Mouse (Mus musculus) kidney, postnatal 14 days (tissue): ENCODE results near the gene Pou2f3.
"Not testable (repeated sequence)": the region's sequence is repeated elsewhere in the genome, so short reads cannot be mapped to it uniquely, and the experiment has no call there.

Experiments
- DNase-seq: peaks from one replicate; pipeline ENCODE4 v3.0.0; 2022; ENCODE audit warnings: mixed read lengths

Gene Pou2f3

DNA sequence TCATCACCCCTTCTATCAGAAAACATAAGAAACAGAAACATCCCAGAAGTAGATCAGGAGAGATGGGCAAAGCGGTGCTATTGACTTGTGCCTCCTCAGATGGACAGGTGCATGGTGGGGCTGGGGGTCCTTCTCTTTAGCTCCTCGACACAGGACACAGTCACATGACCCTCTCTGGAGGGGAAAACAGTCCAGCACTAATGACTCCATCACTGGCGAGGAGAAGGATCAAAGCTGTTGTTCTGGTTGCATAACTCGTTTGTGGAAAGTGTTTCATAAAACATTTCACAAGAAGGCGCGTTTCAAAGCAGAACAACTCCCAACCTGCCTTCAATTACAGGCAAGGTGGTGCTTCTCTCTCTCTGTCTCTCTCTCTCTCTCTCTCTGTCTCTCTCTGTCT lies 58.4 kb downstream of the Pou2f3 start:
- no peak for DNase-seq

DNA sequence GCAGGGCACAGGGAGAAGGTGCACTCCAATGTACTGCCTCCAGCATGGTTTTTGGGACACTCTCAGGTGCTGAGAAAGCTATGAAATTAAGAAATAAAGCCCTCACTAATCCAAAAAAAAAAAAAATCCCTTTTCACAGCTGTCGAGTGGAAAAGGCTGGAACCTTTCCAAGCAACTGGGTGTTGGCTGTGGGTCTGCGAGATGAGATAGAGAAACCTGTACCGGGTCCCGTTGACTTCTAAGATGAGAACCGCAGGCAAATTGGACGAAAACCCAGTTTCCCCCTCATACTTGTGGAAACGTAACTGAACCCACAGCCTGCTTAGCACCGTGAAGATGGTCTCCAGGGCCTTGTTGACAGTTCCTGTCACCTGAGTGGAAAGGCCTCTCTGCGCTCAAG lies 59.2 kb downstream of the Pou2f3 start:
- DNase-seq: no peak

DNA sequence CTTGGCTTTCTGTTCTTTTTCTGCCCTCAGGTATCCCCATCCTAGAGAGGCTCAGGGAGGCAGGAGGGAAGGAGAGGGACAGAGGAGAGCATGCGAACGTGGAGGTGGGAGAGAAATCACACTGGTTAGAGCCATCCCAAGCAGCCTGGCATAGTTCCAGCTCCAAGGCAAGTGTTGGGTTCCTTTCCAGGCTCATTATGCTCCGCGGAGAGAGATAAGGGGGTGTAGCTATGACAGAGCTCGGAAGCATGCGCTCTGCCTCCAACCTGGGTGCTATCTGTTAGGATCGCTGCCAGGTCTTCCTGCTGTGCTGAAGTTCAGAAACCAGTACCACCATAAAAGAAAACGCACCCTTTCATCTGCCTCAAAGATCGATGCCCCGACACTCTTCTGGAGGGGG lies 60.1 kb downstream of the Pou2f3 start:
- DNase-seq: peak; percentile 24

DNA sequence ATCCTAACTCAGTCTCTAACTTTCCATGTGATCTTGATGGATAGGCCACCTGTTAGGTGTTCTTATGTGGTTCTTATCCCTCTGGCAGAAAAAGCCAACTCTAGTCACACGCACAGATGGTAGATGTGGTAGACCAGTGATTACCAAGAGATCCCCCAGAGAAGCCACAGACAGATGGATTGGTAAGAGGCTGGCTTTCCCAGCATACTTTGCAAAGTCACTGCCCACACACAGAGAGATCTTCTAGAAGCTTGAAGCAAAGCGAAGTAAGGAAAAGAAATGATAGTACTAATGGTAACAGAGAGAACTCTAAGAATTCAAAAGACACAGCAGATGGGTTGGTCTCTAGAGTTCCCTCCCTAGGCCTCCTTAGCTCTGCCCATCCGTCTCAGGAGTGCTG lies 60.7 kb downstream of the Pou2f3 start:
- no peak for DNase-seq

DNA sequence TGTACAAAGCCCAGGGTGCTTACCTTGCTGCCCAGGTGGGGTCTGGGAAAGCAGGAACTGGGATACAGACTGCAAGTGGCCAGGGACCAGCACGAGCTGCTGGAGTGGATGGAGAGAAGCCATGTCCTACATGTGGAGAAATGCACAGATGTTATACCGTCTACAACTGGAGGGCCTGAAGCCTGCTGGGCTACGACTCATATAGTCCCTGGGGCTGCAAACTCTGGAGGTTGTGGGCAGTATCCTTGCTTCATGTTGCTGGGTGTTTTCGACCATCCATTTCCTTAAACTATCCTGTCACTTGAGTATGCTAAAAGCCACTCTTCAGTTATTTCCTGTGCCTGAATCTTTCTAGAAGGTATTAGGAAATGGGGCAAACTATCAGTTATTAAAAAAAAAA lies 65.0 kb downstream of the Pou2f3 start:
- DNase-seq: no peak

DNA sequence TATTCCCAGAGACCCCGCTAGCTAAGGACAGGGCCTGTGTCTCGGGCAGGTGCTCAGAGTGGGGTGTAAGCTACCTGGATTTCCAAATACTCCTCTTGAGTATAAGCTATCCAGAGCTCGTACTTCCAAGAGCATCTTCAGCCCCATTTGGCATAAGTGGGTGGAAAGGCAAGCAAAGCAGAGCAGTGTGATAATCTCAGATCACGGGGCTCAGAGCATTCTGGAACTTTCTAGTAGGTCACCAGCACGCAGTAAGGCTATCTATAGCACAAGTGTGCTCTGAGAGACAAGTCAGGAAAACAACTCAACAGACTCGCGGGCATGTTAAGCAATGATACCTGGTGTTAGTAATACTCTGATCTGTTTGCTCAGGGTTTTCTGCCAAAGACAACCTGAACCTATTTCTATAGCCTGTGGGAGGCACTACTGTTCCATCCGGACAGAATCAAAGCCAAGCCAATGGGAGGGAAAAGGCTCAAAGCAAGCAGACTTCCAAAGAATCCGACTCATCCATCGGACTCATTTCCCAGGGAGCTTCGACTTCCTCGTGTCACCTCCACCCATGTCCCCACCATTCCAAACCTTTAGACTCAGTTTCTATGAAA lies 65.9 kb downstream of the Pou2f3 start:
- no peak for DNase-seq

DNA sequence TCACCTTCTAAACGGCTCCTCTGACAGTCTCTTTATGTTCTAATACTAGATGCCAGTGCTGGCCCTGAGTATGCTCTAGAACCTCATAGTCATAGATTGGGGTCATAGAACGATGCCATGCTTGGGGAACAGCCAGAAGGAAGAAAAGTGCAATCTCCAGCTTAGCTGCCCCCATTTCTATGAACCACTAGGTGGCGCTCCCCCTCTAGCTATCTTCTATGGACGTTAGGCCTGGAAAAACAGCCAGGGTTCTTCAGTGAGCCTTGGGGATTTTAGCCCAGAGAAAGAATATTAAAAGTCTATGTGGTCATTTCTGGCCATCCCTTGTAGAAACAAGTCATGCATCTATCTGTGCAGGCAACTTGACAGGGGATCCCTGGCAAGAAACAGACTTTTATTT lies 68.3 kb downstream of the Pou2f3 start:
- DNase-seq: peak; percentile 81

DNA sequence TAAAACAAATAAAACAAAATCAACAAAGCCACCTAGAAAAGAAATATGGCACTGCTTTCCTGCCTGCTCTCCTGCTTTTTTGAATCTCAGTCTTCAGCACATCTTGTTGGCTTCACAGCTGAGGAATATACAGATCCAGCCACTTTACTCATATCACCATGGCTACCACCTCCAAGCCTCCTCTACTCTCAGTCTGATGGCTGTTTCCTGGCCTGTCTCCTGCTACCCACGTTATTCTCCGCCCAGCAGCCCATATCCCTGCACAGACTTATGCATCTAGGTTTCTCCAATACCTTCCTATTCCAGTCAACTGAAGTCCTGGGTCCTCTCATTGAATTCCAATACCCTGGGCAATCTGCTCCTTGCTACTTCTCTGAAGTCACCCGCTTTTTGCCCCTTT lies 76.6 kb downstream of the Pou2f3 start:
- no peak for DNase-seq

DNA sequence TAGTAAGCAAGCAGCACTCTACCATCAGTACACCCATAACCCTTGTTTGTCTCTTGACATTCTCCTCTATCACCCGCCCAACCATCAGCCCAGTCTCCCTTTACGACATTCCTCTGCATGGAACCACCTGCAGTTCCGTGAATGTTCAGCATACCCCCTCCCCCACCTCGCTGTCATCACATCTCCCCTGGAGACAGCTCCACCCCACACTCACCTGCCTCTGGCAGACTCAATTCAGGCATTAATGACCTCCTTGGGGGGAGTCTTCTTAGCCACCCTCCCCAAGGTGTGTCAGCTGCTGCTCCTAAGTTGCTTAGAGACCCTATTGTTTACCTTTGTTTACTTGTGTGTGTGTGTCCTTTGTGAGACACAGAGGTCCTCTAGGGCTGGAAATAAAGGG lies 77.8 kb downstream of the Pou2f3 start:
- no peak for DNase-seq

DNA sequence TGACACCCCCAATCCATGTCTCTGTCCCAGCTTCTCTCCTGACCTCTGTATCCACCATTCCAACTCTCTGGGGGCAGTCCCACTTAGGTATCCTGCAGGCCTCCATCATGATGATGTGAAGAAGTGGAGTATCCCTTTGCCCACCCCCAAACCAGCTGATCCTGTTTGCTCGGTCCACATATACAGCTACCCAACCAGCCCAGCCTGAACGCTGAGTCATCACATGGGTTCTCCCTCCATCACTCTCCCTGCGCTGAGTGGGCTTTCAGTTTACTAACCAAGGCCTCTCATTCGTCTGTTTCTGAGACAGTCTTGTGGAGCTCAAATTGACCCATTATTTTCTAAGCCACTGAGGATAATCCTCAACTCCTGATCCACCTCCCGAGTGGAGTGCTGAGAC lies 78.2 kb downstream of the Pou2f3 start:
- no peak for DNase-seq

DNA sequence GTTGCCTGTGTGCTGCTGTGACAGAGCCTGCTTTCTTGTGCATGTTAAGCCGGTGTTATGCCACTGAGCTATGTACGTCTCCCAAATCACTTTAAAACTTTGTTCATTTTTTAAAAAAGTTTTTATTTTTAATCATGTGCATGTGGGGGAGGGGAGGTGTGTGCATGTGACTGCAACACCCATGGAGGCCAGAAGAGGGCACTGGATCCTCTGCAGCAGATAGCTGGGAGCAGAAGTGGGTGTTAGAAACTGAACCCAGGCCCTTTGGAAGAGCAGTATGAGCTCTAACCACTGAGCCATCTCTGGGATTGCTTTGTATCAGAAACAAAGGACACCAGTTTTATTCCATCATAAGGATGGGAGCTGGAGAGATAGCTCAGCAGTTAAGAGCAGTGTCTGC lies 79.5 kb downstream of the Pou2f3 start:
- no peak for DNase-seq

DNA sequence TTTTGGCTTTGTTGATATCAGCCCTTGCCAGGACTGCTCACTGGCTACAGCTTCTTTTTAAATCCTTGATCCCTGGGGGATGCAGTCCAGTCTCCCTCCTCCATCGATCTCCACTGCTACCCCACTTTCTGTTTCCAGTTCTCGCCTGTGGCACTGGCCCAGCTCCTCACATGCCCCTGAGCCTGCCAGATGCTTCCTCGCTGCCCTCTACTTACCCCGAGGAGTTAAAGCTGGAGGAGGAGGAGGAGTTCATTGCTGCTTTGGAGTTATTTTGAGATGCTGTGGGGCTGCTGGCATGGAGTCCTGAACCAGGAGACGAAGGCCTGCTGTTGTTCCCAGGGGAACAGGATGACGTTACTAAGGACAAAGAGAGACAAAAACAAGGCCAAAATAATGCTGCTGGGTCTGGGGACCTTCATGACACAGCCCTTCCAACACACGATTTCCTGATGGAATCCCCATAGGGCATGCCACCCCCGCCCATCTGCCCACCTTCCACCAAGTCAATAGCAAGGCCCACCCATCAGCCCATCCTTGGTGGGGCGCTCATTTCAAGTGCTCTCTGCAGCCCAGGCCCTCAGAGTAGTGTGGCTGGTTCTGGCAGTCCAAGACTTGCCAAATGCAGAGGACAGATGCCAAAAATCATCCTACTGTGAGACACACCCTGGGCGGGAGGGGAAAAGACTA lies 82.9 kb downstream of the Pou2f3 start:
- peak; percentile 50 for DNase-seq

DNA sequence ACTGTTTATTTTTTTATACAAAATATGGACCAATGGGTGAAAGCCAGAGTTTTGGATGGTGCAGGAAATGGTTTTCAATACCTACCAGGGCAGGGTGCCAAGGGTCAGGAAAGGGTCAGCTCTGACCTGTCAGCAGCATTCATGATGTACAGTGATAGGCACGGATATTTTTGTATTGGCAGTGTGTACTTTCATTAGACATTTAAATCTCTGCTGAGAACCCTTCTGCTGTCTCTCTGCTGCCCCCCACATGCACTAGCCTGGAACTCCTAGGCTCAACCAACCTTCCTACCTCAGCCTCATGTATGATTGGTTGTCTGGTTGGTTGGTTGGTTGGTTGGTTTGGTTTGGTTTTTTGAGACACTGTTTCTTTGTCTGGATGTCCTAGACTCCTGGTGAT lies 87.8 kb downstream of the Pou2f3 start:
- DNase-seq: peak; percentile 25

DNA sequence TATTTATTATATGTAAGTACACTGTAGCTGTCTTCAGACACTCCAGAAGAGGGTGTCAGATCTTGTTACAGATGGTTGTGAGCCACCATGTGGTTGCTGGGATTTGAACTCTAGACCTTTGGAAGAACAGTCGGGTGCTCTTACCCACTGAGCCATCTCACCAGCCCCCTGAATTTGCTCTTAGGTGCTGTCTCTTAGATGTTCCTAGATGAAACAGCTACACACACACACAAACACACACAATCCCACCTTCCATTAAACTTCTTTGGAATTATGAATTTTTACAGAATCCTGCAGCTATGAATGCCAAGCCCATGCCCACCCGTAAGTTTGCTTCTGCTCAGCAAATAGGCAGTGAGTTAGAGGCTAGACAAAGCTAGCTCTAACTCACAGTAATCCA lies 88.2 kb downstream of the Pou2f3 start:
- not testable (repeated sequence) for DNase-seq

DNA sequence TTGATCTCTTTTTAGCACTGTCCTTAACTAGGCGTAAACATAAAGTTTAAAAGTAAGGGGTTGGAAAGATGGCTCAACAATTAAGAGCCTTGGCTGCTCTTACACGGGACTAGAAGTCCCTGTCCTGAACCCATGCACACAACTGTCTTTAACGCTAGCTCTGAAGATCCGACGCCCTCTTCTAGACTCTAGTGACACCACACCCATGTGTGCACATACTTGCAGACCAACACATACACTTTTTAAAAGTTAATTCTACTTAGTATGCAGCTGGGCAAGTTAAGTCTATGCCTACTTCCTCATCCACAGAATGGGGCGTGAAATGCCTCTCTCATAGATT lies 93.2 kb downstream of the Pou2f3 start:
- DNase-seq: no peak

DNA sequence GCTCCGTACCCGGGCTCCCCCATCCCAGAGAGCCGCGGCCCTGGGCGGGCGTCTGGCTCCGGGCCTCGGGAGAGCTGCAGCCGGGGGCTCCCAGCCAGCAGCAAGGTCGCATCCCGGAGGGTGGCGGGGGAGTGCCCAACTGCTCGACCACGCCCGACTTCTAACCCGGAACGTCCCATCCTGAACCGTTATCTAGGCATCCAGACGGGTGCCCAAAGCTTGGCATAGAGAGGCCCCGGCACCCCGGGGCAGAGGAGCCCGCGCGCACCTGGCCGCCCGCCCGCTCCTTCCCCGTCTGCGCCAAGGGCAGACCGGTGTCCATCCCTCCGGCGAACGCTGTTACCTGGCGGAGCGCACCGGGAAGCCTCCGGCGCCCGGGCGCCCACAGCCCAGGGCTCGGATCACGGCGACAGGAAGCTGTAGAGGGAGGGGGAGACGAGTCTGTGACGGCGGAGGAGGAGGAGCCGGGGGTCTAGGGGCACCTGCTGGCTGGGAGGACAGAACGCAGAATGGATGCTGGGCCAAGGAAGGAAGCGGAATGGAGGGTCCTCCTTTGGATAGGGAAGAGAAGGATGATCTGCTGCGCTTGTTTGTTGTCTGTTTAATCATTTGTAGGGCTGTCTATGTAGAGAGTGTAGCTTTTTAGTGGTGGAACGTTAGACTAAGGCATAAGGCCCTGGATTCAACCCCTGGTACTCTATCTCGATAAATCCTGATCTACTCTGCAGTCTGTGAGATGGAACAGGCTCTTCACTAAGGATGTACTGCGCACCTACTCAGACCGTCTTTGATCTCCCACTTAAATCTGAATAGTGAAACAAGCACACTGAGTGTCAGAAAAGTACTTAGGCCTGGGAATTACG lies 93.8 kb downstream of the Pou2f3 start, which contains the start of gene Tmem136:
Tmem136 (minus strand) TSS at position 437 of the 863 bp plus-strand sequence.
- peak; percentile 64 for DNase-seq

DNA sequence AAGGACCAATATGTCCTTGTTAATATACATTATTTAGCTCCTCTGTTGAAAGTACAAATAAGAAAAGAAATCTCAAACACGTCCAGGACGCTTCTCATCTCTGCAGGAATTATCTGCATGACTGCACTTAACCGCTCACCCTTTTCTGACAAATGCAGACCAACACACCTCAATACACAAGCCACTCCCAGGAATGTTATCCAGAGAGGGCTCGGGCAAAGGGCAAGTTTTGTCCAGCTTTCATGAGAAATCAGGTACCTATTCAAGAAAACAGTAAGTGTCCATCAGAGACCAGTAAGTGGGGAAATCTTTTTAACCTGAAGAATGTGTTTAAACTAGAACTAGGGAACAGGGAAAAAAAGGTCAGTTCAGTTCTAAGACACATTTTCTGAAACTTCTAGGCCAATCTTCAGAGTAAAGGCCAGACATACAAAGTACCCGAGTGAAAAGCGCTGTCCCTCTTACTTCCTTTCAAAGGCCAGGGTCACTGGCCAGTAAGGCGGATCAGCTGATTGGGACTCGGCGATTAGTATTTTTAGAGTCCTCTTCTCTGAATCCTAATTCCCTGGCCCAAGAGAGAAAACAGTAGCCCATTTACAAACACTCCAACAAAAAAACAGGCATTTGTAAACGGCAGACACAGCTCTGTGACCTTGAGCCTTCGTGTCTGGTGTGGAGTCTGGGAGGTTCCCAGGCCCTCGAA lies 94.6 kb downstream of the Pou2f3 start:
- DNase-seq: peak; percentile 72

DNA sequence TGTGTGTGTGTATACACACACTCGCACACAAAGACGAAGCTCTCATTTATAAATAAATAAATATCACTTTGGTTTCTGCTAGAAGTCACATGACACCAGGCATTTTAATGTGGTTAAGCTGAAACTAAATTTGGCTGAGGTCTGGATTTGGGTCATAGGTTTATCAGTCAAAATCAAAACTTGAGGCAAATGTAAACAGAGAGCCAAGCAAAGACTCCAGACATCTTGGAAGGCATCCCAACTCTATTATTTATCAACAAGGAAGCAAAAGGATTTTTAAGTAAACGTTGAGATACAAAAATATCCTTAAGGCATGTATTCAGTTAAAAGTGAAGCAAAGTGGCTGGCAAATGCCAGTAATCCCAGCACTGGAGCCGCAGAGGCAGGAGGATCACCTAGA lies 95.3 kb downstream of the Pou2f3 start:
- peak; percentile 57 for DNase-seq

DNA sequence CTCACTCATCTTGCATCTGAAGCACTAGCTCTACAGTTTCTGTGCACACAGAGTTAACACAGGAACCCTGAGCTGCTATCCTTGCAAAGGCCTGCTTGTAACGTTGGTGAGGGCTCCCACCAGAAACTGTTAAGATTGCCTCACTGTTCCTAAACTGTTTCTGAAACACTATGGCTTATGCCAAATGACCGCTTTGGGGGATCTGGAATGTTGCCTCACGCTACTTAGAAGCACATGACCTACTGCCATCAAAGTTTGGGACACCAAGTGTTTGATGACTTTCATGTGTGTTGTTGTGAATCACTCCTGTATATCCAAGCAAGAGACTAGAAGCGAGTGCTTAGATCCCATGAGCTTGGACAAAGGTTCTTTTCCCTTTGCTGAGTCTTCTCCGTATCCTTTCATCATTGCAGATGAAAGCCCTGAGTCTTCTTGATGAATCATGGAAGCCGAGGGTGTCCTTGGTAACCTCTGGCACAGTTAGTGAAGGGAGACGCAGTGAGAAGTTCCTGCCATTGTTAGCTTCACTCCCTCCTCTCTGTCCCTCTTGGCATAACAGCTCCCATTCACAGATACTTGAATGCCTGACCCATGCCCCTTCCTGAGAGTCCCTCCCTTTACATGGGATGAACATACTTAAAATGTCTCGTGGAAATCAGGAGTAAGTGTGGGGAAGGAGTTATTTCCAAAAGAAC lies 99.7 kb downstream of the Pou2f3 start:
- DNase-seq: no peak

DNA sequence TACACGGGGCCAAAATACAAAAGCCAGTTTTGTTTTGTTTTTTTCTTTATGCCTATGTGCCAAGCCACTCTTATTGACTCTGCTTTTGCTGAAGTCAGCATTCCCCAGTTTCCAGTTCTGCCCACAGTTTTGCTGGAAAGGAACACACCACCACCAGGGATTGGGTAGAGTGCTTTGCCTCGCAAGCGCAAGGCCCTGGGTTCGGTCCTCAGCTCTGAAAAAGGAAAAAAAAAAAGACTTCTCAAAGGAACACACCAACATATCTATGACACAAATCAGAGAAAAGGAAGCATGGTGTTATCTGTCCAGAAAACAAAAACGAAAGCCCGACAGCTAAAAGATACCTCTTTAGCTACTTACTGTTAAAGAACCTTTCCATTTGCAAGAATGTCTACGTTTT lies 101.0 kb downstream of the Pou2f3 start:
- DNase-seq: no peak

DNA sequence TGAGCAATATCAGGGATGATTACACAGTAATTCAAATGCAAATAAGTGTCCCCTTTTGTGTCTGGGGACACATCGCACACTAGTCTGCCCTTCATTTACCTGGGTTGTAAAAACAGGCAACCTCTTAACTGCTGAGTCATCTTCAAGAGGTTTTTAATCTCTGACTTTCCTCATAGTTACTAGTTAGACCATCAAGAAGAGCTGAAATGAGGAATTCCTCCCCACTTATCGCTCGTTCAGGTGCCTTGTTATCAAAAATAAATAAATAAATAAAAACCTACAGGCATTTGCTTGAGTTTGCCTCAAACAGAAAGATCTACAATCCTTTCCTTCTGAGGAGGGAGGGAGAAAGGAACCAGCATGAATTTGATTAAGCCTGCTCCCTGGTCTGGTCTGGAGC lies 101.4 kb downstream of the Pou2f3 start:
- DNase-seq: no peak

DNA sequence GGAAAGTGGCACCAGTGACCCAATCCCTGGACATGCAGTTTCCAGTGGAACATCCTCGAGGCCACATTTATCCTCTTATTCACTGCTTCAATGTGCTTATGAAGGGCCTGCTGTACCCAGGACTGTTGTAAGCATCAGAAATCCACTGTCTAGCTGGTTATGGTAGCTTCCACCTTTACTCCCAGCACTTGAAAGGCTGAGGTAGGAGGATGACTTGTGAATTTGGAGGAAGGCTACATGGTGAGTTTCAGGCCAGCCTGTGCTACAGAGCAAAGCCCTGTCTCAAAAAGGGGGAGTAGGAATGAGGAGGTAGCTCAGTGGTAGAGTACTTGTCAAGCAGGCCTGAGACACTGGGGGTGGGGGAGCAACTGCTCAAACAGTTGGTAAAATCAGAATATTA lies 102.1 kb downstream of the Pou2f3 start:
- DNase-seq: no peak

DNA sequence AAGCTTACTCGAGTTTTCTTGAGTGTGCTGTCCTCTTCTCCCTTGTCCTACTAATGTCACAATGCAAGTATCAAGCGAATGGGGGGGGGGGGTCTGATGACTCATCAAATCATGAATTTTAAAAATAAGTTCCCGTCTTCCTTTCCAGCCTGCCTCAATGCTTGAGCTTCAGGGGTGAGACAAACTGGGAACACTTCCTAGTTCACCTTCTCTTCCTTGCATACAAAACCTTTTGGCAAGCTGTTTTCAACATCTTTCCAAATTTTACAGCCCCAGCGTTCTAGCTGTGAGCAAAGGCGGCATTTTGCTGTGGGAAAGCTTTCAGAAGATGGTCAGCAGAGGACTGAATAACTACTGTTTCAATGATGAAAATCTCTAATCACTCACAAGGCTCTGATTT lies 102.6 kb downstream of the Pou2f3 start:
- no peak for DNase-seq
